Mouse (Mus musculus): Measurements from ENCODE around the gene Tango2.
"Not testable (repeated sequence)": the region's sequence is repeated elsewhere in the genome, so short reads cannot be mapped to it uniquely, and the experiment has no call there.

Gene Tango2

GRCm38 (mm10) chr16:18342650-18343570 lies 5.0 kb downstream of the Tango2 start:
- DNase-seq (ENCODE audit: low spot score in 2 of 2): no peak

- DNase-seq (ENCODE audit: low spot score in 2 of 2): no peak
Observed at GRCm38 (mm10) chr16:18342076-18342475, 5.8 kb downstream of the Tango2 start.

- DNase-seq (ENCODE audit: low spot score in 2 of 2): no peak
Observed at GRCm38 (mm10) chr16:18341605-18342004, 6.3 kb downstream of the Tango2 start.

GRCm38 (mm10) chr16:18339866-18340265 lies 8.0 kb downstream of the Tango2 start:
- DNase-seq (ENCODE audit: low spot score in 2 of 2): no peak

- no peak for DNase-seq (ENCODE audit: low spot score in 2 of 2)
Observed at GRCm38 (mm10) chr16:18337261-18337660, 10.6 kb downstream of the Tango2 start.

GRCm38 (mm10) chr16:18335981-18336380 lies 11.9 kb downstream of the Tango2 start:
- no peak for DNase-seq (ENCODE audit: low spot score in 2 of 2)

- no peak for DNase-seq (ENCODE audit: low spot score in 2 of 2)
Observed at GRCm38 (mm10) chr16:18333976-18334375, 13.9 kb downstream of the Tango2 start.

GRCm38 (mm10) chr16:18328524-18328923 lies 19.4 kb downstream of the Tango2 start:
- no peak for DNase-seq (ENCODE audit: low spot score in 2 of 2)

- DNase-seq (ENCODE audit: low spot score in 2 of 2): no peak
Observed at GRCm38 (mm10) chr16:18327936-18328335, 20.0 kb downstream of the Tango2 start.

- DNase-seq (ENCODE audit: low spot score in 2 of 2): no peak
Observed at GRCm38 (mm10) chr16:18325741-18326140, 22.2 kb downstream of the Tango2 start.

GRCm38 (mm10) chr16:18324031-18324430 lies 23.9 kb downstream of the Tango2 start:
- DNase-seq (ENCODE audit: low spot score in 2 of 2): no peak

GRCm38 (mm10) chr16:18323460-18323859 lies 24.4 kb downstream of the Tango2 start:
- peak in 1 of 2 experiments; percentile 38 for DNase-seq (ENCODE audit: low spot score in 2 of 2)

- no peak for DNase-seq (ENCODE audit: low spot score in 2 of 2)
Observed at GRCm38 (mm10) chr16:18321443-18321842, 26.5 kb downstream of the Tango2 start.

GRCm38 (mm10) chr16:18318992-18319391 lies 28.9 kb downstream of the Tango2 start:
- DNase-seq (ENCODE audit: low spot score in 2 of 2): no peak

GRCm38 (mm10) chr16:18308159-18308558 lies 39.7 kb downstream of the Tango2 start:
- no peak for DNase-seq (ENCODE audit: low spot score in 2 of 2)

GRCm38 (mm10) chr16:18289614-18290013 lies 58.3 kb downstream of the Tango2 start:
- not testable (repeated sequence) for DNase-seq (ENCODE audit: low spot score in 2 of 2)

GRCm38 (mm10) chr16:18289067-18289588 lies 58.8 kb downstream of the Tango2 start, which contains the start of gene Dgcr8:
Gene Dgcr8 (minus strand): TSS chr16:18289246.
- peak; percentile 95 to 98 for DNase-seq (ENCODE audit: low spot score in 2 of 2)

- DNase-seq (ENCODE audit: low spot score in 2 of 2): no peak
Observed at GRCm38 (mm10) chr16:18288581-18289061, 59.3 kb downstream of the Tango2 start.

GRCm38 (mm10) chr16:18288166-18288565 lies 59.7 kb downstream of the Tango2 start:
- no peak for DNase-seq (ENCODE audit: low spot score in 2 of 2)

GRCm38 (mm10) chr16:18275166-18275565 lies 72.7 kb downstream of the Tango2 start:
- no peak for DNase-seq (ENCODE audit: low spot score in 2 of 2)

GRCm38 (mm10) chr16:18268182-18268581 lies 79.7 kb downstream of the Tango2 start:
- no peak for DNase-seq (ENCODE audit: low spot score in 2 of 2)

GRCm38 (mm10) chr16:18265024-18265423 lies 82.9 kb downstream of the Tango2 start:
- DNase-seq (ENCODE audit: low spot score in 2 of 2): no peak

GRCm38 (mm10) chr16:18258221-18258620 lies 89.7 kb downstream of the Tango2 start, which contains the start of gene Gm49776:
Gene Gm49776 (minus strand): TSS chr16:18258321.
- DNase-seq (ENCODE audit: low spot score in 2 of 2): no peak
